In genomic region chr7:140821653-140822329, GRCm38 (mm10) we compare ENCODE assay signal across 8 mouse cellular contexts. TPM values are rescaled to one million over a fixed set of nuclear protein-coding genes. Genes with fewer than 3 reads are reported as not detected.
DNase-seq lines count a peak whose midpoint lies in the region; ATAC-seq and TF ChIP-seq lines count a peak whose summit lies in the region.

TSS of gene Zfp941 (minus strand) at chr7:140822178.

- no peaks in the 10 kb centered on the region for H3K9me3 ChIP-seq in embryonic facial prominence, embryonic 11.5 days (replicated peaks; ENCODE audit: control insufficient read depth, low read length)
- H3K9me3 ChIP-seq in lung, embryonic 15.5 days, result no peaks in the 10 kb centered on the region

- intact Hi-C loops in heart, postnatal 10 days (cut with DNase I), result no loop called here

- peaks cover 7% of the 10 kb centered on the region for H3K4me1 ChIP-seq in testis, adult 2 months (ENCODE audit: control insufficient read depth, insufficient read depth, low read length)
- H3K4me1 ChIP-seq in embryonic facial prominence, embryonic 11.5 days (ENCODE audit: control insufficient read depth, insufficient read depth, low read length), result no peaks in the 10 kb centered on the region
- peaks cover 6% of the 10 kb centered on the region for H3K4me1 ChIP-seq in lung, embryonic 15.5 days

- H3K27ac ChIP-seq in testis, adult 2 months (ENCODE audit: control insufficient read depth, insufficient read depth, low read depth, low read length), result no peak within 1 kb of the TSS
- no peak within 1 kb of the TSS for H3K27ac ChIP-seq in embryonic facial prominence, embryonic 11.5 days (replicated peaks; ENCODE audit: low read depth, low read length)
- no peak within 1 kb of the TSS for H3K27ac ChIP-seq in lung, embryonic 15.5 days

- no peak for DNase-seq in testis, postnatal 10 days (ENCODE audit: low spot score)
- DNase-seq in embryonic facial prominence, embryonic 11.5 days (ENCODE audit: low spot score), result peak; percentile 77
- peak; percentile 37 to 51 for DNase-seq in heart, postnatal 10 days
- peak; percentile 49 for DNase-seq in layer of hippocampus, adult 9-11 months
- DNase-seq in right cerebral cortex, adult 18-20 months, result peak; percentile 79
- no peak for DNase-seq in gastrocnemius, adult 18-20 months (ENCODE audit: low spot score)

- H3K4me3 ChIP-seq in testis, adult 2 months (ENCODE audit: control insufficient read depth, low read depth, low read length), result peak within 1 kb of the TSS; percentile 76
- peak within 1 kb of the TSS; percentile 55 for H3K4me3 ChIP-seq in embryonic facial prominence, embryonic 11.5 days (ENCODE audit: low read depth, low read length)
- H3K4me3 ChIP-seq in lung, embryonic 15.5 days, result peak within 1 kb of the TSS; percentile 40

- TF ChIP-seq CTCF in testis, adult 2 months (IDR thresholded peaks at IDR 0.05; ENCODE audit: control insufficient read depth, insufficient read depth, insufficient replicate concordance, low read depth, low read length), result no peak

- ATAC-seq in embryonic facial prominence, embryonic 11.5 days (replicated peaks; ENCODE audit: insufficient number of reproducible peaks, low FRiP score, low TSS enrichment, low read depth), result peak; percentile 91
- peak; percentile 52 for ATAC-seq in lung, embryonic 15.5 days (ENCODE audit: borderline replicate concordance, extremely low read depth, low FRiP score, low TSS enrichment)

- TF ChIP-seq POLR2A in testis, adult 2 months (IDR thresholded peaks at IDR 0.05; ENCODE audit: control insufficient read depth, low read depth, low read length), result no peak

- H3K27me3 ChIP-seq in testis, adult 2 months (ENCODE audit: control insufficient read depth, insufficient read depth, low read length), result no peaks in the 10 kb centered on the region
- no peaks in the 10 kb centered on the region for H3K27me3 ChIP-seq in embryonic facial prominence, embryonic 11.5 days (ENCODE audit: control insufficient read depth, insufficient read depth, low read length)
- no peaks in the 10 kb centered on the region for H3K27me3 ChIP-seq in lung, embryonic 15.5 days

- 1% methylated on average over 20 of the region's 21 CpGs for WGBS in embryonic facial prominence, embryonic 11.5 days
- 1% methylated on average over 21 of the region's 21 CpGs for WGBS in lung, embryonic 15.5 days

- no peaks in the 10 kb centered on the region for H3K36me3 ChIP-seq in testis, adult 2 months (ENCODE audit: control insufficient read depth, insufficient read depth, low read length)
- H3K36me3 ChIP-seq in embryonic facial prominence, embryonic 11.5 days (replicated peaks; ENCODE audit: control insufficient read depth, insufficient read depth, low read depth, low read length), result no peaks in the 10 kb centered on the region
- H3K36me3 ChIP-seq in lung, embryonic 15.5 days, result no peaks in the 10 kb centered on the region

- peak within 1 kb of the TSS; percentile 72 for H3K4me2 ChIP-seq in embryonic facial prominence, embryonic 11.5 days (ENCODE audit: low read depth, low read length)
- H3K4me2 ChIP-seq in lung, embryonic 15.5 days, result peak within 1 kb of the TSS; percentile 67

- peak within 1 kb of the TSS; percentile 67 for H3K9ac ChIP-seq in embryonic facial prominence, embryonic 11.5 days (replicated peaks; ENCODE audit: low read length)
- H3K9ac ChIP-seq in lung, embryonic 15.5 days, result peak within 1 kb of the TSS; percentile 36; the same call in 1 of the 2 replicates

RNA-seq across cellular contexts. Expression of gene Zfp941, which starts in this region (rescaled TPM):
- polyA plus RNA-seq in testis, adult 2 months (2012; rRNA removed), result 1.6 and 1.7 TPM in 2 replicates
- polyA plus RNA-seq in embryonic facial prominence, embryonic 11.5 days (2014; fragmentation: Nextera tagmentation; extraction: Ambion mirVana), result 3.5 and 3.6 TPM in 2 replicates
- total RNA-seq in heart, postnatal 10 days (2021), result under 1 TPM; 0.45 to 0.47 TPM
- 0.52 and 0.59 TPM in 2 replicates for polyA plus RNA-seq in lung, embryonic 15.5 days (2015; fragmentation: Nextera tagmentation; extraction: Ambion mirVana)
- not detected for total RNA-seq in gastrocnemius, adult 18-20 months (2021)

Comparison
In these comparisons a context has a peak if more than half of its experiments do, and no peak if none do; other contexts are left out.
1. Peak in DNase-seq in heart, postnatal 10 days; RNA of the gene not detected or under 1 TPM.
2. Peak in ATAC-seq, H3K4me3 ChIP-seq, H3K9ac ChIP-seq and H3K4me2 ChIP-seq in lung, embryonic 15.5 days; RNA of the gene not detected or under 1 TPM.
3. DNase-seq: peak in embryonic facial prominence, embryonic 11.5 days (single experiment), layer of hippocampus, adult 9-11 months (single experiment) and right cerebral cortex, adult 18-20 months (single experiment); none in testis, postnatal 10 days (single experiment) and gastrocnemius, adult 18-20 months (single experiment).
4. Peak in every context shown above with its lines, with median percentiles within 50 percentile points of each other: H3K4me3 ChIP-seq.